In genomic region chr2:104150608-104151397, GRCm38 (mm10) we compare ENCODE assay signal across 21 mouse cellular contexts. TPM values are rescaled to one million over a fixed set of nuclear protein-coding genes. Genes with fewer than 3 reads are reported as not detected.
DNase-seq lines count a peak whose midpoint lies in the region; ATAC-seq lines count a peak whose summit lies in the region.
"Had no signal": no experiment of that assay in that cellular context is flagged by ENCODE, and none has a peak within 500 bp of the region (broad histone marks: within the 10 kb centered on the region; RNA-seq: fewer than 3 reads in every experiment).

No protein-coding gene starts in this region.

- no peak overlapping the region for H3K9ac ChIP-seq in heart, embryonic 15.5 days
- H3K9ac ChIP-seq: embryonic facial prominence, embryonic 12.5 days; hindbrain, embryonic 13.5 days; liver, embryonic 15.5 days had no signal

- ATAC-seq in heart, embryonic 15.5 days (replicated peaks; ENCODE audit: insufficient number of reproducible peaks, insufficient read depth, low FRiP score, low read depth) = 0 out of 2 replicates have a peak, but pooled peaks have one; percentile 28
- ATAC-seq: lung, postnatal 0 days had no signal

- WGBS in heart, embryonic 15.5 days = 73% methylated on average over 6 of the region's 6 CpGs

- no peak overlapping the region for H3K4me3 ChIP-seq in heart, embryonic 15.5 days
- H3K4me3 ChIP-seq: embryonic facial prominence, embryonic 12.5 days; forebrain, embryonic 10.5 days; heart, adult 2 months; hindbrain, embryonic 13.5 days; liver, embryonic 15.5 days had no signal

- H3K27ac ChIP-seq in heart, embryonic 15.5 days = no peak overlapping the region
- H3K27ac ChIP-seq: embryonic facial prominence, embryonic 12.5 days; forebrain, embryonic 10.5 days; heart, adult 2 months; hindbrain, embryonic 13.5 days; liver, embryonic 15.5 days had no signal

- H3K4me1 ChIP-seq in heart, embryonic 15.5 days (replicated peaks) = no peaks in the 10 kb centered on the region
- H3K4me1 ChIP-seq: embryonic facial prominence, embryonic 12.5 days; forebrain, embryonic 10.5 days; hindbrain, embryonic 13.5 days had no signal

- no peaks in the 10 kb centered on the region for H3K9me3 ChIP-seq in heart, embryonic 15.5 days (replicated peaks)
- H3K9me3 ChIP-seq: embryonic facial prominence, embryonic 12.5 days; forebrain, embryonic 10.5 days; hindbrain, embryonic 13.5 days; liver, embryonic 15.5 days had no signal

- no peaks in the 10 kb centered on the region for H3K36me3 ChIP-seq in heart, embryonic 15.5 days
- H3K36me3 ChIP-seq: embryonic facial prominence, embryonic 12.5 days; forebrain, embryonic 10.5 days; liver, embryonic 15.5 days had no signal

- peak; percentile 43 for DNase-seq in cerebellum, adult 9-11 months
- no peak for DNase-seq in cerebellum, adult 11-12 months
- no peak for DNase-seq in heart, adult 18-20 months
- peak; percentile 39 for DNase-seq in brain, adult 2 months (ENCODE audit: low read depth, low spot score)
- DNase-seq in mesoderm, embryonic 11.5 days (ENCODE audit: low read depth, low spot score) = peak; percentile 39
- DNase-seq in kidney, adult 18-20 months = no peak
- no peak for DNase-seq in frontal cortex, postnatal 36 days (ENCODE audit: low spot score in 2 of 2)
- DNase-seq: cerebellum, postnatal 10 days; heart, adult 2 months; layer of hippocampus, postnatal 36 days; left cerebral cortex, postnatal 4 days had no signal

- H3K4me2 ChIP-seq in heart, embryonic 15.5 days = no peak overlapping the region
- H3K4me2 ChIP-seq: embryonic facial prominence, embryonic 12.5 days; hindbrain, embryonic 13.5 days; liver, embryonic 15.5 days had no signal

- H3K27me3 ChIP-seq in heart, embryonic 15.5 days = no peaks in the 10 kb centered on the region
- H3K27me3 ChIP-seq: embryonic facial prominence, embryonic 12.5 days; hindbrain, embryonic 13.5 days had no signal

RNA-seq across cellular contexts. Expression of gene A930018P22Rik, which starts 28.2 kb away (rescaled TPM):
- polyA plus RNA-seq in heart, embryonic 15.5 days (2015; fragmentation: Nextera tagmentation; extraction: Ambion mirVana) = 0.29 and 0.37 TPM in 2 replicates
- under 1 TPM in 1 of 2 experiments, not detected in 1; 0.89 TPM for total RNA-seq in heart, adult 18-20 months (2021)
- total RNA-seq: layer of hippocampus, postnatal 36 days; left cerebral cortex, postnatal 4 days; megakaryocyte, adult 5-6 weeks; midbrain, postnatal 0 days had no signal
- polyA plus RNA-seq: embryonic facial prominence, embryonic 12.5 days; forebrain, embryonic 10.5 days; heart, adult 2 months; hindbrain, embryonic 13.5 days; intestine, embryonic 14.5 days; neural tube, embryonic 11.5 days had no signal

RNA-seq across cellular contexts. Expression of gene Cd59a, which starts 55.2 kb away (rescaled TPM):
- 53.9 and 55.8 TPM in 2 replicates for polyA plus RNA-seq in heart, embryonic 15.5 days (2015; fragmentation: Nextera tagmentation; extraction: Ambion mirVana)
- total RNA-seq in heart, adult 18-20 months (2021) = 10 to 100 TPM; 46.8 to 57.9 TPM

Comparison
In these comparisons a context has a peak if more than half of its experiments do, and no peak if none do; other contexts are left out.
1. DNase-seq: peak in cerebellum, adult 9-11 months (single experiment), brain, adult 2 months (single experiment) and mesoderm, embryonic 11.5 days (single experiment); none in cerebellum, adult 11-12 months (single experiment), heart, adult 18-20 months (0 of 2), kidney, adult 18-20 months (single experiment) and frontal cortex, postnatal 36 days (0 of 2).